Mouse (Mus musculus) ES-E14 (cell line): ENCODE measurements at regions not wholly inside any gene's neighbourhood (a gene's known extent, or its start where the extent isn't known, plus 50 kb on each side); places are given as distances from the start of the nearest gene placed in this dataset.

Experiments used
- HCFC1 ChIP-seq: IDR thresholded peaks from 2 replicates; pipeline ENCODE4 v1.6.1; 2012; ENCODE audit warnings: low read length, inconsistent platforms, borderline replicate concordance; ENCODE audit not compliant: insufficient read depth
- MAFK ChIP-seq: IDR thresholded peaks from 2 replicates; pipeline ENCODE4 v1.6.1; 2014; ENCODE audit warnings: mild to moderate bottlenecking, low read depth, low read length, inconsistent platforms; ENCODE audit not compliant: insufficient read depth
- ZNF384 ChIP-seq: IDR thresholded peaks from 2 replicates; pipeline ENCODE4 v1.6.1; 2012; ENCODE audit warnings: low read depth, low read length, inconsistent platforms

GRCm38 (mm10) chrX:109734961-109735537 lies 538.5 kb downstream of the Gm6377 start:
- TF ChIP-seq HCFC1 (no peak), ZNF384 (no peak), MAFK (no peak)
